Mouse (Mus musculus) MEL (cell line): ENCODE results near the gene Prkar2a. TPM values are rescaled to one million over a fixed set of nuclear protein-coding genes. Genes with fewer than 3 reads are reported as not detected.

Experiments used
- DNase-seq: peaks from one replicate; pipeline ENCODE4 v3.0.0; 2011; ENCODE audit warnings: low read depth, low spot score
- H3K27ac ChIP-seq: 2 replicates; pipeline ENCODE4 v1.5.1; 2012; ENCODE audit warnings: low read depth, mild to moderate bottlenecking, control low read depth, low read length, moderate library complexity; ENCODE audit not compliant: control insufficient read depth
- H3K27me3 ChIP-seq, 2 experiments: fragments of 150-350 bp in 1 of 2; sonication (generic) in 1 of 2; 2 replicates each; pipeline ENCODE4 v1.6.1; 2012; ENCODE audit warnings: low read length in 2 of 2, mild to moderate bottlenecking in 2 of 2, improper control_type of control experiment in 1 of 2, moderate library complexity in 1 of 2; ENCODE audit not compliant: insufficient read depth in 2 of 2, control insufficient read depth in 1 of 2
- H3K36me3 ChIP-seq, 2 experiments: 2 replicates each; pipeline ENCODE4 v1.6.1; 2012 to 2014; ENCODE audit warnings: low read length in 2 of 2, improper control_type of control experiment in 1 of 2, inconsistent platforms in 1 of 2, mild to moderate bottlenecking in 1 of 2; ENCODE audit not compliant: insufficient read depth in 2 of 2, control insufficient read depth in 1 of 2
- H3K4me1 ChIP-seq, 2 experiments: fragments of 150-350 bp in 1 of 2; sonication (generic) in 1 of 2; 2 replicates each; pipeline ENCODE4 v1.6.1; 2012; ENCODE audit warnings: low read length in 2 of 2, improper control_type of control experiment in 1 of 2, mild to moderate bottlenecking in 1 of 2; ENCODE audit not compliant: insufficient read depth in 2 of 2, control insufficient read depth in 1 of 2
- H3K4me3 ChIP-seq, 2 experiments: fragments of 150-350 bp in 1 of 2; sonication (generic) in 1 of 2; 2 replicates each; pipeline ENCODE4 v1.5.1; 2012; ENCODE audit warnings: low read depth in 2 of 2, low read length in 2 of 2, mild to moderate bottlenecking in 2 of 2, moderate library complexity in 2 of 2, control low read depth in 1 of 2, improper control_type of control experiment in 1 of 2; ENCODE audit not compliant: control insufficient read depth in 1 of 2, insufficient read depth in 1 of 2
- H3K79me2 ChIP-seq: 2 replicates; pipeline ENCODE4 v1.6.1; 2012; ENCODE audit warnings: mild to moderate bottlenecking, low read length, moderate library complexity; ENCODE audit not compliant: control insufficient read depth, poor library complexity, insufficient read depth
- H3K9ac ChIP-seq: 2 replicates; pipeline ENCODE4 v1.6.1; 2012; ENCODE audit warnings: low read depth, mild to moderate bottlenecking, control low read depth, low read length, moderate library complexity; ENCODE audit not compliant: control insufficient read depth, poor library complexity, severe bottlenecking
- H3K9me3 ChIP-seq: fragments of 150-350 bp; sonication (generic); replicated peaks from 2 replicates; pipeline ENCODE4 v1.6.1; 2012; ENCODE audit warnings: mild to moderate bottlenecking, low read length, improper control_type of control experiment, moderate library complexity; ENCODE audit not compliant: insufficient read depth
- BHLHE40 ChIP-seq: IDR thresholded peaks from 2 replicates; pipeline ENCODE4 v1.6.1; 2012; ENCODE audit warnings: low read depth, mild to moderate bottlenecking, inconsistent platforms, low read length, improper control_type of control experiment, borderline replicate concordance
- E2F4 ChIP-seq: IDR thresholded peaks from 2 replicates; pipeline ENCODE4 v1.6.1; 2011; ENCODE audit warnings: low read depth, low read length, improper control_type of control experiment, borderline replicate concordance
- GATA1 ChIP-seq: IDR thresholded peaks from 2 replicates; pipeline ENCODE4 v1.6.1; 2011; ENCODE audit warnings: low read depth, low read length, improper control_type of control experiment
- MAX ChIP-seq: IDR thresholded peaks from 2 replicates; pipeline ENCODE4 v1.6.1; 2011; ENCODE audit warnings: low read length, improper control_type of control experiment
- MYB ChIP-seq: IDR thresholded peaks from 2 replicates; pipeline ENCODE4 v1.6.1; 2011; ENCODE audit warnings: mild to moderate bottlenecking, low read depth, low read length, improper control_type of control experiment
- POLR2A ChIP-seq, 2 experiments: IDR thresholded peaks; 2 replicates each; pipeline ENCODE4 v1.6.1; 2011 to 2012; ENCODE audit warnings: low read length in 2 of 2, mild to moderate bottlenecking in 2 of 2, control low read depth in 1 of 2, improper control_type of control experiment in 1 of 2, low read depth in 1 of 2, moderate library complexity in 1 of 2; ENCODE audit not compliant: control insufficient read depth in 1 of 2, insufficient read depth in 1 of 2, poor library complexity in 1 of 2
- RAD21 ChIP-seq: IDR thresholded peaks from 2 replicates; pipeline ENCODE4 v1.6.1; 2011; ENCODE audit warnings: mild to moderate bottlenecking, low read depth, low read length, improper control_type of control experiment
- SMC3 ChIP-seq: IDR thresholded peaks from 2 replicates; pipeline ENCODE4 v1.6.1; 2011; ENCODE audit warnings: low read depth, low read length, improper control_type of control experiment
- ZNF384 ChIP-seq: IDR thresholded peaks from 2 replicates; pipeline ENCODE4 v1.6.1; 2012; ENCODE audit warnings: low read depth, mild to moderate bottlenecking, inconsistent platforms, low read length, improper control_type of control experiment
- polyA plus RNA-seq, 2 experiments: library from polyadenylated mRNA; stranded (reverse) in 1 of 2; unstranded in 1 of 2; fragments of >175 nt in 1 of 2; fragments of >200 nt in 1 of 2; gene quantifications; 2 replicates each; pipeline versions ENCODE4 v1.2.1 to v1.2.4; 2012; ENCODE audit warnings: low replicate concordance in 2 of 2, low read depth in 1 of 2; ENCODE audit not compliant: insufficient read length in 2 of 2, insufficient read depth in 1 of 2, missing spikeins in 1 of 2
- total RNA-seq: library from RNA; depleted of rRNA; stranded (reverse); fragments of 300-350 nt; gene quantifications from 2 replicates; pipeline ENCODE4 v1.2.3, GENCODE M21; 2012

Gene Prkar2a
- total and polyA plus RNA-seq, 3 experiments = 22.4 to 230 (median 87.9) TPM

- no peaks in the 10 kb centered on the region for H3K27me3 ChIP-seq
- peaks cover 16% of the 10 kb centered on the region for H3K79me2 ChIP-seq
- peaks cover 0 to 21% of the 10 kb centered on the region in 2 experiments; a peak in 2 of 4 replicates for H3K36me3 ChIP-seq
- H3K9me3 ChIP-seq = no peaks in the 10 kb centered on the region
- no peak for DNase-seq
- peaks cover 15 to 17% of the 10 kb centered on the region in 2 experiments for H3K4me1 ChIP-seq
- no peak overlapping the region for H3K9ac ChIP-seq
- TF ChIP-seq GATA1 (no peak), SMC3 (no peak), E2F4 (no peak)
- no peak overlapping the region for H3K27ac ChIP-seq
- no peak overlapping the region for H3K4me3 ChIP-seq
Observed at GRCm38 (mm10) chr9:108780959-108781358, 91.8 kb downstream of the Prkar2a start.

GRCm38 (mm10) chr9:108781891-108782290 lies 92.8 kb downstream of the Prkar2a start:
- TF ChIP-seq POLR2A (IDR thresholded peaks at IDR 0.05; ENCODE audit: control insufficient read depth in 1 of 2, insufficient read depth in 1 of 2, low read depth in 1 of 2, low read length in 2 of 2, poor library complexity in 1 of 2) = no peak
- TF ChIP-seq BHLHE40 = no peak
- H3K27ac ChIP-seq = no peak overlapping the region
- DNase-seq = no peak

GRCm38 (mm10) chr9:108782836-108783547 lies 93.9 kb downstream of the Prkar2a start:
- peaks cover 0 to 13% of the 10 kb centered on the region in 2 experiments; a peak in 2 of 4 replicates for H3K36me3 ChIP-seq
- H3K4me1 ChIP-seq = peaks cover 0 to 6% of the 10 kb centered on the region in 2 experiments; a peak in 3 of 4 replicates
- peaks cover 31% of the 10 kb centered on the region for H3K79me2 ChIP-seq
- no peaks in the 10 kb centered on the region for H3K9me3 ChIP-seq
- no peak overlapping the region for H3K27ac ChIP-seq
- no peaks in the 10 kb centered on the region for H3K27me3 ChIP-seq
- H3K4me3 ChIP-seq = peak overlapping the region; percentile 43 to 87
- no peak for DNase-seq
- peak overlapping the region; percentile 12; the same call in 1 of the 2 replicates for H3K9ac ChIP-seq
- TF ChIP-seq MYB (no peak), ZNF384 (no peak), MAX (no peak), RAD21 (no peak), POLR2A (IDR thresholded peaks at IDR 0.05; ENCODE audit: control insufficient read depth in 1 of 2, insufficient read depth in 1 of 2, low read depth in 1 of 2, low read length in 2 of 2, poor library complexity in 1 of 2) (no peak)
- TF ChIP-seq, all 39 proteins: peak for 0

More at GRCm38 (mm10) chr9:108781891-108782290, 92.8 kb downstream of the Prkar2a start:
- Histone ChIP-seq H3K4me1 (peaks cover 10 to 13% of the 10 kb centered on the region in 2 experiments), H3K4me3 (no peak overlapping the region), H3K9me3 (no peaks in the 10 kb centered on the region), H3K79me2 (peaks cover 21% of the 10 kb centered on the region), H3K36me3 (peaks cover 0 to 23% of the 10 kb centered on the region in 2 experiments; a peak in 2 of 4 replicates), H3K9ac (no peak overlapping the region), H3K27me3 (no peaks in the 10 kb centered on the region)
